Mouse (Mus musculus): ENCODE measurements around the gene Gm16451. TPM values are rescaled to one million over a fixed set of nuclear protein-coding genes. Genes with fewer than 3 reads are reported as not detected.
"Not testable (repeated sequence)": the region's sequence is repeated elsewhere in the genome, so short reads cannot be mapped to it uniquely, and the experiment has no call there.

Gene Gm16451
- polyA plus RNA-seq (2015; fragmentation: Nextera tagmentation; extraction: Ambion mirVana) = not detected in 2 replicates

- H3K4me2 ChIP-seq (replicated peaks); H3K27me3 ChIP-seq; H3K36me3 ChIP-seq; H3K4me1 ChIP-seq; H3K27ac ChIP-seq (replicated peaks); H3K9ac ChIP-seq (replicated peaks); ATAC-seq (replicated peaks); H3K4me3 ChIP-seq; H3K9me3 ChIP-seq: not testable (repeated sequence)
- WGBS = no CpG with 5 or more reads among the region's 2 CpGs
Observed at GRCm38 (mm10) chr7:22118145-22118544, at the start of gene Gm16451. Gm16451 (minus strand) TSS chr7:22118245.

GRCm38 (mm10) chr7:22163935-22164334 lies 45.9 kb upstream of the Gm16451 start, which contains the start of gene Vmn1r142:
Vmn1r142 (minus strand) TSS chr7:22164035.
- not testable (repeated sequence) for ATAC-seq (replicated peaks); H3K27me3 ChIP-seq; H3K9me3 ChIP-seq; H3K27ac ChIP-seq (replicated peaks); H3K4me2 ChIP-seq (replicated peaks); H3K4me3 ChIP-seq; H3K9ac ChIP-seq (replicated peaks); H3K36me3 ChIP-seq; H3K4me1 ChIP-seq
- WGBS = no CpG with 5 or more reads among the region's 3 CpGs

GRCm38 (mm10) chr7:22134641-22135040 lies 16.6 kb upstream of the Gm16451 start, which contains the start of gene Gm10666:
Gm10666 (minus strand) TSS chr7:22134741.
- H3K36me3 ChIP-seq; H3K27ac ChIP-seq (replicated peaks); H3K27me3 ChIP-seq; H3K4me3 ChIP-seq; ATAC-seq (replicated peaks); H3K4me1 ChIP-seq; H3K4me2 ChIP-seq (replicated peaks); H3K9me3 ChIP-seq; H3K9ac ChIP-seq (replicated peaks): not testable (repeated sequence)
- no CpG with 5 or more reads among the region's 5 CpGs for WGBS

GRCm38 (mm10) chr7:22068757-22069156 lies 49.3 kb downstream of the Gm16451 start, which contains the start of gene Vmn1r139:
Vmn1r139 (plus strand) TSS chr7:22069057.
- H3K4me1 ChIP-seq; H3K9ac ChIP-seq (replicated peaks); H3K9me3 ChIP-seq; H3K4me2 ChIP-seq (replicated peaks); ATAC-seq (replicated peaks); H3K36me3 ChIP-seq; H3K27ac ChIP-seq (replicated peaks); H3K27me3 ChIP-seq; H3K4me3 ChIP-seq: not testable (repeated sequence)
- no CpG with 5 or more reads among the region's 7 CpGs for WGBS

Other genes starting within 250 kb of the Gm16451 start
- gene Gm5891, start 197.0 kb downstream of the Gm16451 start, polyA plus RNA-seq (2015; fragmentation: Nextera tagmentation; extraction: Ambion mirVana) = not detected in 2 replicates
- not detected in 2 replicates for gene Vmn1r137, start 123.7 kb downstream of the Gm16451 start, polyA plus RNA-seq (2015; fragmentation: Nextera tagmentation; extraction: Ambion mirVana)
- not detected in 2 replicates for gene Vmn1r138, start 89.3 kb downstream of the Gm16451 start, polyA plus RNA-seq (2015; fragmentation: Nextera tagmentation; extraction: Ambion mirVana)
- gene Gm6176, start 61.9 kb downstream of the Gm16451 start, polyA plus RNA-seq (2015; fragmentation: Nextera tagmentation; extraction: Ambion mirVana) = not detected in 2 replicates
- gene Vmn1r139, start 49.2 kb downstream of the Gm16451 start, polyA plus RNA-seq (2015; fragmentation: Nextera tagmentation; extraction: Ambion mirVana) = not detected in 2 replicates
- not detected in 2 replicates for gene Gm10666, start 16.5 kb upstream of the Gm16451 start, polyA plus RNA-seq (2015; fragmentation: Nextera tagmentation; extraction: Ambion mirVana)
- not detected in 2 replicates for gene Vmn1r142, start 45.8 kb upstream of the Gm16451 start, polyA plus RNA-seq (2015; fragmentation: Nextera tagmentation; extraction: Ambion mirVana)
- gene Vmn1r143, start 71.1 kb upstream of the Gm16451 start, polyA plus RNA-seq (2015; fragmentation: Nextera tagmentation; extraction: Ambion mirVana) = not detected in 2 replicates
- not detected in 2 replicates for gene Gm8653, start 83.0 kb upstream of the Gm16451 start, polyA plus RNA-seq (2015; fragmentation: Nextera tagmentation; extraction: Ambion mirVana)
- gene Gm8453, start 111.2 kb upstream of the Gm16451 start, polyA plus RNA-seq (2015; fragmentation: Nextera tagmentation; extraction: Ambion mirVana) = not detected in 2 replicates
- gene Gm4187, start 211.5 kb upstream of the Gm16451 start, polyA plus RNA-seq (2015; fragmentation: Nextera tagmentation; extraction: Ambion mirVana) = not detected in 2 replicates

Measured in forebrain, embryonic 15.5 days (tissue).